Mouse (Mus musculus): ENCODE measurements at regions not wholly inside any gene's neighbourhood (a gene's known extent, or its start where the extent isn't known, plus 50 kb on each side); places are given as distances from the start of the nearest gene placed in this dataset.

GRCm38 (mm10) chr5:119586391-119587058, 83.9 kb upstream of the Tbx3 start:
- no peak for DNase-seq

- no peak for DNase-seq
Measured at GRCm38 (mm10) chr5:119587239-119587811, 83.1 kb upstream of the Tbx3 start.

GRCm38 (mm10) chr5:119588340-119589272, 81.9 kb upstream of the Tbx3 start:
- no peak for DNase-seq

GRCm38 (mm10) chr5:119591271-119591670, 79.2 kb upstream of the Tbx3 start:
- DNase-seq: no peak

GRCm38 (mm10) chr5:119592891-119593290, 77.6 kb upstream of the Tbx3 start:
- no peak for DNase-seq

GRCm38 (mm10) chr5:119594541-119594940, 75.9 kb upstream of the Tbx3 start:
- no peak for DNase-seq

- no peak for DNase-seq
Measured at GRCm38 (mm10) chr5:119596295-119596993, 74.0 kb upstream of the Tbx3 start.

GRCm38 (mm10) chr5:119596994-119597391, 73.5 kb upstream of the Tbx3 start:
- DNase-seq: no peak

- no peak for DNase-seq
Measured at GRCm38 (mm10) chr5:119597530-119597929, 72.9 kb upstream of the Tbx3 start.

- DNase-seq: no peak
Measured at GRCm38 (mm10) chr5:119598166-119598565, 72.3 kb upstream of the Tbx3 start.

GRCm38 (mm10) chr5:119601390-119601789, 69.1 kb upstream of the Tbx3 start:
- no peak for DNase-seq

GRCm38 (mm10) chr5:119602001-119602400, 68.5 kb upstream of the Tbx3 start:
- DNase-seq: no peak

- DNase-seq: no peak
Measured at GRCm38 (mm10) chr5:119605444-119605843, 65.0 kb upstream of the Tbx3 start.

- DNase-seq: no peak
Measured at GRCm38 (mm10) chr5:119613413-119613812, 57.1 kb upstream of the Tbx3 start.

GRCm38 (mm10) chr5:119613981-119614770, 56.3 kb upstream of the Tbx3 start:
- no peak for DNase-seq

GRCm38 (mm10) chr5:119615681-119616080, 54.8 kb upstream of the Tbx3 start:
- no peak for DNase-seq

GRCm38 (mm10) chr5:119617856-119618255, 52.6 kb upstream of the Tbx3 start:
- DNase-seq: no peak

- DNase-seq: no peak
Measured at GRCm38 (mm10) chr5:119619906-119620305, 50.6 kb upstream of the Tbx3 start.
